ENCODE assay signal across 11 mouse cellular contexts in genomic region chr15:95334323-95335296, GRCm38 (mm10).
DNase-seq lines count a peak whose midpoint lies in the region; ATAC-seq lines count a peak whose summit lies in the region.
"Had no signal": no experiment of that assay in that cellular context is flagged by ENCODE, and none has a peak within 500 bp of the region (broad histone marks: within the 10 kb centered on the region; RNA-seq: fewer than 3 reads in every experiment).

No protein-coding gene starts in this region.

- H3K4me2 ChIP-seq in forebrain, embryonic 12.5 days: no peak overlapping the region
- no peak overlapping the region for H3K4me2 ChIP-seq in hindbrain, embryonic 16.5 days (ENCODE audit: low read length)
- H3K4me2 ChIP-seq in neural tube, embryonic 13.5 days: no peak overlapping the region

- 82% methylated on average over 11 of the region's 11 CpGs for WGBS in forebrain, embryonic 12.5 days
- 58% methylated on average over 11 of the region's 11 CpGs for WGBS in hindbrain, embryonic 16.5 days
- WGBS in neural tube, embryonic 13.5 days: 65% methylated on average over 11 of the region's 11 CpGs

- peaks cover 11% of the 10 kb centered on the region for H3K4me1 ChIP-seq in forebrain, embryonic 12.5 days
- peaks cover 8% of the 10 kb centered on the region for H3K4me1 ChIP-seq in hindbrain, embryonic 16.5 days (ENCODE audit: control insufficient read depth, insufficient read depth, low read depth, low read length)
- peaks cover 27% of the 10 kb centered on the region for H3K4me1 ChIP-seq in neural tube, embryonic 13.5 days (replicated peaks)

- no peaks in the 10 kb centered on the region for H3K9me3 ChIP-seq in forebrain, embryonic 12.5 days
- no peaks in the 10 kb centered on the region for H3K9me3 ChIP-seq in hindbrain, embryonic 16.5 days (ENCODE audit: control insufficient read depth, low read length)
- H3K9me3 ChIP-seq in neural tube, embryonic 13.5 days: no peaks in the 10 kb centered on the region

- 0 out of 2 replicates have a peak overlapping the region, but pooled peaks have one; percentile 36 for H3K27ac ChIP-seq in forebrain, embryonic 12.5 days
- H3K27ac ChIP-seq in hindbrain, embryonic 16.5 days (ENCODE audit: low read depth, low read length): peak overlapping the region; percentile 54; the same call in 1 of the 2 replicates
- H3K27ac ChIP-seq in neural tube, embryonic 13.5 days (replicated peaks): no peak overlapping the region

- peak; percentile 16 to 26 for DNase-seq in layer of hippocampus, postnatal 14 days (ENCODE audit: low spot score in 2 of 2)
- DNase-seq in layer of hippocampus, adult 9-10 months (ENCODE audit: low spot score): no peak
- no peak for DNase-seq in spleen, adult 12 weeks (ENCODE audit: low spot score)
- DNase-seq in gastrocnemius, postnatal 14 days: no peak
- DNase-seq: kidney, adult 9 months; lung, adult 2 months; thymus, postnatal 36 days had no signal

- no peak overlapping the region for H3K9ac ChIP-seq in forebrain, embryonic 12.5 days
- no peak overlapping the region for H3K9ac ChIP-seq in hindbrain, embryonic 16.5 days (ENCODE audit: low read depth, low read length)
- H3K9ac ChIP-seq in neural tube, embryonic 13.5 days: no peak overlapping the region

- peak; percentile 58; the same call in 1 of the 2 replicates for ATAC-seq in forebrain, embryonic 12.5 days (ENCODE audit: low FRiP score)
- ATAC-seq in hindbrain, embryonic 16.5 days: peak; percentile 86
- peak; percentile 67; the same call in 1 of the 2 replicates for ATAC-seq in neural tube, embryonic 13.5 days (ENCODE audit: low read depth)
- ATAC-seq in CD4-positive, CD25-positive, alpha-beta regulatory T cell, adult 4 months: no peak

- H3K36me3 ChIP-seq in forebrain, embryonic 12.5 days (replicated peaks): no peaks in the 10 kb centered on the region
- no peaks in the 10 kb centered on the region for H3K36me3 ChIP-seq in hindbrain, embryonic 16.5 days (ENCODE audit: control insufficient read depth, insufficient read depth, low read length)
- H3K36me3 ChIP-seq in neural tube, embryonic 13.5 days: no peaks in the 10 kb centered on the region

- H3K4me3 ChIP-seq in forebrain, embryonic 12.5 days (replicated peaks): no peak overlapping the region
- H3K4me3 ChIP-seq in hindbrain, embryonic 16.5 days (ENCODE audit: low read length): no peak overlapping the region
- H3K4me3 ChIP-seq in neural tube, embryonic 13.5 days: no peak overlapping the region

- intact Hi-C loops in gastrocnemius, postnatal 14 days (cut with DNase I; ENCODE audit: low total_unique reads): no loop called here

- H3K27me3 ChIP-seq in forebrain, embryonic 12.5 days: no peaks in the 10 kb centered on the region
- H3K27me3 ChIP-seq in hindbrain, embryonic 16.5 days (replicated peaks; ENCODE audit: control insufficient read depth, insufficient read depth, low read length): no peaks in the 10 kb centered on the region
- no peaks in the 10 kb centered on the region for H3K27me3 ChIP-seq in neural tube, embryonic 13.5 days

Comparison
In these comparisons a context has a peak if more than half of its experiments do, and no peak if none do; other contexts are left out.
1. DNase-seq: peak in layer of hippocampus, postnatal 14 days (2 of 2); none in layer of hippocampus, adult 9-10 months (single experiment), spleen, adult 12 weeks (single experiment) and gastrocnemius, postnatal 14 days (single experiment).